Mouse (Mus musculus) ES-E14 (cell line): ENCODE results near the gene Atp5mpl. TPM values are rescaled to one million over a fixed set of nuclear protein-coding genes. Genes with fewer than 3 reads are reported as not detected.
A peak's percentile ranks its signal among the peaks of the same experiment; 100 is the strongest.

Experiments used
- DNase-seq: peaks from one replicate; pipeline ENCODE4 v3.0.0-alpha.2; 2013; ENCODE audit warnings: low read depth, low spot score
- H3K27ac ChIP-seq: 2 replicates; pipeline ENCODE4 v1.5.1; 2012; ENCODE audit warnings: low read depth, mild to moderate bottlenecking, low read length, moderate library complexity, mixed read lengths; ENCODE audit not compliant: poor library complexity, insufficient read depth, severe bottlenecking
- H3K36me3 ChIP-seq: 2 replicates; pipeline ENCODE4 v1.6.1; 2012; ENCODE audit warnings: mild to moderate bottlenecking, low read length, moderate library complexity, mixed read lengths; ENCODE audit not compliant: control insufficient read depth, poor library complexity, insufficient read depth, severe bottlenecking
- H3K4me1 ChIP-seq, 2 experiments: fragments of 150-350 bp in 1 of 2; sonication (generic) in 1 of 2; 2 replicates each; pipeline ENCODE4 v1.6.1; 2012; ENCODE audit warnings: low read length in 2 of 2, mild to moderate bottlenecking in 1 of 2, mixed read lengths in 1 of 2; ENCODE audit not compliant: control insufficient read depth in 2 of 2, insufficient read depth in 2 of 2, poor library complexity in 1 of 2
- H3K4me3 ChIP-seq, 2 experiments: fragments of 150-350 bp in 1 of 2; sonication (generic) in 1 of 2; 2 replicates each; pipeline ENCODE4 v1.5.1; 2012; ENCODE audit warnings: low read length in 2 of 2, low read depth in 1 of 2, mild to moderate bottlenecking in 1 of 2, mixed read lengths in 1 of 2; ENCODE audit not compliant: insufficient read depth in 1 of 2, poor library complexity in 1 of 2, severe bottlenecking in 1 of 2
- H3K9ac ChIP-seq: 2 replicates; pipeline ENCODE4 v1.6.1; 2012; ENCODE audit warnings: low read depth, mild to moderate bottlenecking, low read length, mixed read lengths; ENCODE audit not compliant: poor library complexity, insufficient read depth, severe bottlenecking
- H3K9me3 ChIP-seq: fragments of 150-350 bp; sonication (generic); 2 replicates; pipeline ENCODE4 v1.6.1; 2012; ENCODE audit warnings: low read depth, mild to moderate bottlenecking, low read length; ENCODE audit not compliant: control insufficient read depth, insufficient read depth
- CHD2 ChIP-seq: IDR thresholded peaks from 2 replicates; pipeline ENCODE4 v1.6.1; 2014; ENCODE audit warnings: mild to moderate bottlenecking, low read depth, low read length, inconsistent platforms
- HCFC1 ChIP-seq: IDR thresholded peaks from 2 replicates; pipeline ENCODE4 v1.6.1; 2012; ENCODE audit warnings: low read length, inconsistent platforms, borderline replicate concordance; ENCODE audit not compliant: insufficient read depth
- MAFK ChIP-seq: IDR thresholded peaks from 2 replicates; pipeline ENCODE4 v1.6.1; 2014; ENCODE audit warnings: mild to moderate bottlenecking, low read depth, low read length, inconsistent platforms; ENCODE audit not compliant: insufficient read depth
- ZC3H11A ChIP-seq: IDR thresholded peaks from 2 replicates; pipeline ENCODE4 v1.6.1; 2012; ENCODE audit warnings: low read depth, mild to moderate bottlenecking, inconsistent platforms, low read length, borderline replicate concordance
- ZNF384 ChIP-seq: IDR thresholded peaks from 2 replicates; pipeline ENCODE4 v1.6.1; 2012; ENCODE audit warnings: low read depth, low read length, inconsistent platforms
- in situ Hi-C, 2 experiments: fragments of 600-800 bp; cut with MboI; formaldehyde crosslinking; loops; one replicate each; pipeline ENCODE4 v1.15.1; 2025; ENCODE audit warnings: low sequenced_read_pairs in 2 of 2, inconsistent platforms in 1 of 2; ENCODE audit not compliant: unreplicated experiment in 2 of 2
- total RNA-seq: library from RNA; depleted of rRNA; stranded (reverse); fragments of 300-350 nt; gene quantifications from 2 replicates; pipeline ENCODE4 v1.2.3, GENCODE M21; 2012; rRNA removed

The Atp5mpl gene
- 180 and 297 TPM in 2 replicates for total RNA-seq

DNA sequence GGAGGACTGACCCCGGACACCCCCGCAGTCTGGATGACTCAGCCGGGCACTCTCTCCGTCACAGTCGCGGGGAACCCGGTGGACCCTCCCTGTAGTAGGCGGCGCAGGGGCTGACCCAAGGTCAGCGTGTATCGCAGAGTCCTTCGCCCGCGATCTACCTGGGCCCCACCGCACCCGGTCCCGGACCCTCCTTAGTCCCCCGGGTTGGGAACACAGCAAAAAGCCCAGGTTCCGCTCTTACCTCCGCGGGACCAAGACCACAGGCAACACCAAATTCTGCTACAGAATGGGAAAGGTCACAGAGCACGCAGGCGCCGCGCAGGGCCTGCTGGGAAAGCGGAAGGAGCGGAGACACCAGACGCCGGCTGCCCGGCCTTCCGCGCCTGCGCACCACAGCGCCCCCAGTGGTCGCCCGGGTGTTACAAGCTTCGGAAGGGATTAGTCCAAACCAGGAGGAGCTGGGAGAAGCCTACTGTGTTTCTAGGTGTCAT is at the start of gene Atp5mpl:
TSS of gene Atp5mpl (minus strand) at position 295 of the 491 bp plus-strand sequence.
- H3K27ac ChIP-seq: peak within 1 kb of the TSS; percentile 37
- TF ChIP-seq MAFK: no peak
- TF ChIP-seq ZC3H11A: no peak
- peak; percentile 61; the same call in 1 of the 2 replicates for TF ChIP-seq HCFC1
- TF ChIP-seq CHD2: no peak
- no peak for TF ChIP-seq ZNF384
- H3K9me3 ChIP-seq: no peaks in the 10 kb centered on the region
- in situ Hi-C loops: no loop called here
- H3K36me3 ChIP-seq: peaks cover 8% of the 10 kb centered on the region
- H3K4me3 ChIP-seq: peak within 1 kb of the TSS; percentile 87 to 92
- peak; percentile 90 for DNase-seq
- peaks cover 2 to 3% of the 10 kb centered on the region in 2 experiments; a peak in 1 of 4 replicates for H3K4me1 ChIP-seq
- peak within 1 kb of the TSS; percentile 96 for H3K9ac ChIP-seq

DNA sequence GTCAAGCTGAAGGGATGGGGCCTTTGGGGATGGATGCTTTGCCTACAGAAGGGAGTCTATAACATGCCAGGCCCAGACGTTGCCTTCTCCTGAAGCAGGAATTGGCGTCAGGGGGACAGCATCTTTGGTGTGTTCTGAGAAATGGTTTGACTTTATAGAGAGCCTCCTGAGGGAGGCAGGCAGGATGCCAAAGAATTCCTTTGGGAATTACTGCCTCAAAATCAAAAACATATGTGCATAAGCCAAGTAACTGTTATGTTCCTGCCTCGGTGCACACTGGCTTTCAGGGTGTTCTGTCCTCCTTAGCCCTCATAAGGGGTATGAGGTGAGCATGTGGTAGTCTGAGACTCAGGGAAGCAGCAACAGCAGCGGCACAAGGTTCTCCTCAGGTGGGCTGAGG is 49.6 kb upstream of the Atp5mpl start:
- Histone ChIP-seq H3K9me3 (no peaks in the 10 kb centered on the region), H3K4me3 (no peak overlapping the region), H3K9ac (no peak overlapping the region), H3K36me3 (no peaks in the 10 kb centered on the region), H3K4me1 (peaks cover 0 to 9% of the 10 kb centered on the region in 2 experiments; a peak in 2 of 4 replicates), H3K27ac (no peak overlapping the region)
- in situ Hi-C loops: no loop called here
- DNase-seq: no peak
- TF ChIP-seq CHD2: no peak
- TF ChIP-seq ZC3H11A: no peak
- no peak for TF ChIP-seq ZNF384
- no peak for TF ChIP-seq MAFK
- TF ChIP-seq HCFC1: no peak

DNA sequence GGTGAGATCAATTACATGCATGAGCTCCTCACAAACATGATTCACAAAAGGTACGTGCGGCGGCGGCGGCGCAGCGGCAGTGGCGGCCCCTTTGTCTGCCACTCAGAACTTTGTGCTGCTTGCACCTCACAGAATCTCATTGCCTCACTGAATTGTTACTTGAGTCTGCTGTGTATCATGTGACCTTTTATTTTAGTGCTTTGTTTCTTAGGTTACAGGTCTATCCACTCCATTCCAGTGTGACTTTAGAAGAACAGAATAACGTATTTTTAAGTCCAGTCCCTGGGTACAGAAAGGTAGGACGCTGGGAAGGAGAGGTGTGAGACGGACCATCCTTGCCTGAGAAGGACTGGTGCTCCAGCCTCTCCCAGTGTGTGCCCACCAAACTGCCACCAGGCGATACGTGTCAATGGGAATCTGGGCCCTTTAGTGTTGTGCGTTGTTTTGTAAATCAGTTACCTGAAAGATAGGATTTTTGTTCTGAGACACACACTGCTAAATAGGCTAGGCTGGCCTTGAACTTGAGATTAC is 46.6 kb upstream of the Atp5mpl start:
- H3K9me3 ChIP-seq: no peaks in the 10 kb centered on the region
- no peak overlapping the region for H3K27ac ChIP-seq
- in situ Hi-C loops: no loop called here
- peaks cover 0 to 11% of the 10 kb centered on the region in 2 experiments; a peak in 2 of 4 replicates for H3K4me1 ChIP-seq
- H3K36me3 ChIP-seq: no peaks in the 10 kb centered on the region
- no peak overlapping the region; the same call in 1 of the 2 replicates for H3K9ac ChIP-seq
- peak overlapping the region in 1 of 2 experiments; percentile 26; a peak in 1 of 4 replicates for H3K4me3 ChIP-seq
- TF ChIP-seq MAFK (no peak), ZC3H11A (no peak), ZNF384 (no peak), CHD2 (no peak), HCFC1 (no peak)
- DNase-seq: no peak

DNA sequence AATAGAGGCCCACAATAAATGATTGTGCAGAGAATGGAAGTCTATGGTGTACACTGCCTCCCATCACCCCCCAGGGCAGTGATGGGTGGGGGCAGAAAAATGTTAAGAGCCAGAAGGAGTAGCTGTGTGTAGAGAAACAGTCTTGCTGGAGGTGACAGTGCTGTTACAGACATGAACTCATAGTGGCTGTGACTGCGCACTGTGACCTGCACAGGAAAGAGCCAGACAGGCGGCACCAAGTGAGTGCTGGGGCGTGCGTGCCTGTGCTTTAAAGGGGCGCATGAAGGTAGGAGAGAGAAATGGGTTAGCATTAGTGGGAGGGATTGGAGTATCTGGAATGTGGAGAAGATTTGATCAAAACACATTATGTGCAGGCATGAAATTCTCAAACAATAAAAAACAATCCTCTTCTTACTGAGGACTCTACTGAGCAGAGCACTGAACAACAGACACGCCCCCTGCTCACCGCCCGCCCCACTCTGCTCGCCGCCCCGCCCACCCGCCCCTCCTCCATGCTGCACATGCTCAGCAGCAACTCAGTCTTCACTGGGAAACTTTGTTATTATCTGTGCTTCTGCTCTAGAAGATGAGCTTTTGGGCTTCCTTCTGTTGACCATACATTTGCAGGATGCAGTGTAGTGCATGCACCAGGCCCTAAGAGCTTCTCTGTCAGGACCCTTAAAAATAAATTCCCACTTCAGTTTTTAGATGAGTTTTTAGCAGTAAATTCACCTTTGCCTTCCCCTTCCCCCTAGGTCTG is 45.9 kb upstream of the Atp5mpl start:
- no peak overlapping the region for H3K27ac ChIP-seq
- H3K36me3 ChIP-seq: no peaks in the 10 kb centered on the region
- in situ Hi-C loops: no loop called here
- peak overlapping the region in 1 of 2 experiments; percentile 26; a peak in 1 of 4 replicates for H3K4me3 ChIP-seq
- peak; percentile 34 for DNase-seq
- H3K9ac ChIP-seq: no peak overlapping the region
- H3K9me3 ChIP-seq: no peaks in the 10 kb centered on the region
- H3K4me1 ChIP-seq: peaks cover 0 to 11% of the 10 kb centered on the region in 2 experiments; a peak in 2 of 4 replicates
- TF ChIP-seq CHD2: no peak
- TF ChIP-seq HCFC1: no peak
- no peak for TF ChIP-seq MAFK
- no peak for TF ChIP-seq ZNF384
- no peak for TF ChIP-seq ZC3H11A
